Mouse (Mus musculus): ENCODE data around the gene Sec62. TPM values are rescaled to one million over a fixed set of nuclear protein-coding genes. Genes with fewer than 3 reads are reported as not detected.

Gene Sec62
- polyA plus RNA-seq (2014; fragmentation: Illumina TruSeq; extraction: RNeasy Lipid Tissue Mini Kit (QIAGEN cat#74804); ENCODE audit: low read depth, low replicate concordance), result 187 TPM

DNA sequence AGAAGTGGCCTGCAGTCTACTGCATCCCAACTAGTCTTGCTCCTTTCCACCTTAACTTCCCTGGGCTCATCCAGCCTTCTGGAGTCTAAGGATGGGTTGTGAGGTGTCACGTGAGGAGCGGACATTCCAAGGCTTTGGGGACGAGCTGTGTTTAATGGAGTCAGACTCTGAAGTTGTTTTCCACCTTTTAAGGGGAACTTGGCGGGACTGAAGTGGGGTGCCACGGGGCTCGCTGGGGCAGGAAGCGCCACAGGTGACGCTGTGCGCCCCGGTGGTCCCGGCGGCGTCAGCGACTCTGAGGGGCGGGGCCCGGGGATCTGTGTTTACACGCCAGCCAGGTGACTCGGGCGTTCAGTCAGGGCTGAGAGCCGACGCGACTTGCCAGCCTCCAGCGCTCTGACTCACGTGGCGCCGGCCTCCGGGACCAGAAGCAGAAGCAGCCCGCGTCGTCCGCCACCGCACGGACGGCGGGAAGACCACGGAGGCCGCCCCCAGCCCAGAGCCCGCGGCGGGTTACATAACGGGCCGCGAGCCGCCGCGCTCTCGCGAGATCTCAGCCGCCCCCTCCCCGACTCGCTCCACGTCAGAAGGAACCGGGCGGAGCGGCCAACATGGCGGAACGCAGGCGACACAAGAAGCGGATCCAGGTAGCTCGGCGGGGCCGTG lies at the start of gene Sec62:
TSS of gene Sec62 (plus strand) at position 139 of the 666 bp plus-strand sequence.

DNA sequence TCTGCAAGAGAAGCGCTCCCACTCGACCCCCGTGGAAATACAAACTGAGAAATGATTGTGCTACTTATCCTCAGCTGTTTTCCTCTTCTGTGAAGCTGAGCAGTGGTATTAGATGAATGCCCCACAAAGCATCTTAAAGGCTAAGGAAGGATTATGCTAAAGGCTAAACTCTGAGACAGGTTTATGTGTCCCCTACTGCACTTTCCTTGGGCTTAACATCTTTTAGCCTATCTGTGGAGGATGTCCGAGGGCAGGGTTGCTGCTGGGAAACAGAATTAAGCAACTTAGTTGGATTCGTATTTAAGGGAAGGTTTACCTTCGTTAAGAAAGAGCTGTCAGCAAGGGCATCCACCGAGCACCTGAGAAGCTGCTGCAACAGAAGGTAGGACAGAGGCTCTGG lies 46.7 kb upstream of the Sec62 start, which contains the start of gene Samd7:
TSS of gene Samd7 (plus strand) at position 288 of the 400 bp plus-strand sequence.

DNA sequence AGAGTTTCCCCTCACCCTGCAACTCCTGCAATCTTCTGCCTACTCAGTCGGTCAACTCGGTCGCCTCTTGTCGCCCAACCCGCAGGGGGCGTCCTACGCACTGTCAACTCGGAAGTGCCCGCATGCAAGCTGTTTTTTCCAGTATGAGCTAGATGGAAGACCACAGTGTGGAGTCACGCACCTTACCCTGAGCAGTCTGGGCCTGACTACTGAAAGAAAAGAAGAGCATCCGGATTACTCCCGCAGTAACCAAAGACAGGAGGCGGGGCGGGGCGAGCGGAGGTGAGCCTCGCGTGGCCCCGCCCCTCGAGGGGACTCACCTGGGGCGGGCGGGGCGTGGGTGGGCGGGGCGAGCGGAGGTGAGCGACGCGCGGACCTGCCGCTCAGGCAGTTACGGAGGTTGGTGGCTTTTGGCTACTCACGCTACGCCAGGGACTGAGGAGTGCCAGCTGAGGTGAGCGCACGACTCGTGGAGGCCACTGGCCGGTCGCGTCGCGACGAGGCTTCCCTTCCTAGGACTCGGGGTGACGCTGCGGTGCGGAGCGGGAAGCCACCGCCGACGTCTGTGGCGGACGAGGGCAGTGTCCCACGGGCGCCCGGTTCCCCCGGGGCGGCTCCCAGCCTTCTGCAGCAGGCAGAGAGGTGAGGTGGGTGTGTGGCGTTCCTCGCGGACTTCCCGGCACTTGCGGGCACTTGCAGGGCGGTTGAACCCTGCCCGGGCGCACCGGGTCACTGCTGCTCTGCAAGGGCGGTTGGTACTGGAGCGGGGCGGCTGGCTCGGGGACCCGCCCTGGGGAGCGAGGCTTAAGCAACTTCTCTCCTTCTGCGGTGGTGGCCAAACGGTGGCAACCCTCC lies 63.2 kb downstream of the Sec62 start, which contains the start of gene Gpr160:
TSS of gene Gpr160 (plus strand) at position 347 of the 855 bp plus-strand sequence.

Other genes with a start within 250 kb of the Sec62 start
- gene Mecom, start 244.9 kb upstream of the Sec62 start, polyA plus RNA-seq (2014; fragmentation: Illumina TruSeq; extraction: RNeasy Lipid Tissue Mini Kit (QIAGEN cat#74804); ENCODE audit: low read depth, low replicate concordance), result 107 TPM
- not detected for gene Actrt3, start 192.9 kb upstream of the Sec62 start, polyA plus RNA-seq (2014; fragmentation: Illumina TruSeq; extraction: RNeasy Lipid Tissue Mini Kit (QIAGEN cat#74804); ENCODE audit: low read depth, low replicate concordance)
- gene Mynn, start 190.8 kb upstream of the Sec62 start, polyA plus RNA-seq (2014; fragmentation: Illumina TruSeq; extraction: RNeasy Lipid Tissue Mini Kit (QIAGEN cat#74804); ENCODE audit: low read depth, low replicate concordance), result 38.6 TPM
- not detected for gene Lrriq4, start 148.4 kb upstream of the Sec62 start, polyA plus RNA-seq (2014; fragmentation: Illumina TruSeq; extraction: RNeasy Lipid Tissue Mini Kit (QIAGEN cat#74804); ENCODE audit: low read depth, low replicate concordance)
- gene Lrrc34, start 145.0 kb upstream of the Sec62 start, polyA plus RNA-seq (2014; fragmentation: Illumina TruSeq; extraction: RNeasy Lipid Tissue Mini Kit (QIAGEN cat#74804); ENCODE audit: low read depth, low replicate concordance), result 0.22 TPM
- gene Lrrc31, start 93.0 kb upstream of the Sec62 start, polyA plus RNA-seq (2014; fragmentation: Illumina TruSeq; extraction: RNeasy Lipid Tissue Mini Kit (QIAGEN cat#74804); ENCODE audit: low read depth, low replicate concordance), result 28.7 TPM
- gene Samd7, start 46.6 kb upstream of the Sec62 start, polyA plus RNA-seq (2014; fragmentation: Illumina TruSeq; extraction: RNeasy Lipid Tissue Mini Kit (QIAGEN cat#74804); ENCODE audit: low read depth, low replicate concordance), result not detected
- 51.6 TPM for gene Gpr160, start 63.1 kb downstream of the Sec62 start, polyA plus RNA-seq (2014; fragmentation: Illumina TruSeq; extraction: RNeasy Lipid Tissue Mini Kit (QIAGEN cat#74804); ENCODE audit: low read depth, low replicate concordance)
- 52.6 TPM for gene Phc3, start 176.5 kb downstream of the Sec62 start, polyA plus RNA-seq (2014; fragmentation: Illumina TruSeq; extraction: RNeasy Lipid Tissue Mini Kit (QIAGEN cat#74804); ENCODE audit: low read depth, low replicate concordance)
- 142 TPM for gene Prkci, start 202.9 kb downstream of the Sec62 start, polyA plus RNA-seq (2014; fragmentation: Illumina TruSeq; extraction: RNeasy Lipid Tissue Mini Kit (QIAGEN cat#74804); ENCODE audit: low read depth, low replicate concordance)